Mouse (Mus musculus): Measurements from ENCODE around the gene Noc3l.

DNA sequence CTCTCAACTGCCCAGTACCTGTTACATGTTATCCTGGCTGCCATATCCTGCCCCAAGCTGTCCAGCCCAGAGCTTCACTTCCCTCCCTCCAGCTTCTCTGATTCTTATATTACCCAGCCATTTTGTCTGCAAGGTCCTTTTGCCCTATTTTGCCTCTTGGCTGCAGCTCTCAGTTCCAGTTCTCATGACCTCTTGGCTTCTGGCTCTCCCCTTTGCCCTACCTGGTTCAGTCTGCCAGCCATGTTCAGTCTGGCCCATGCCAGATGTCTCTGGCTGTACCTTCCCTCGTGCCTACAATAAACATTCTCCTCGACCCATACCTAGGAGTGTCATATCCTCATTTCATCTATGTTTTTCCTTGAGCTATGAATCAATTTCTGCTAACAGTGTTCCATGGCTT, 52.7 kb downstream of the Noc3l start:
- TF ChIP-seq CTCF (IDR thresholded peaks at IDR 0.05; ENCODE audit: extremely low read depth, insufficient read depth, insufficient read length, insufficient replicate concordance): no peak
- no peak for TF ChIP-seq POLR2A (IDR thresholded peaks at IDR 0.05; ENCODE audit: low read depth, low read length)

Measured in spleen, adult 2 months (tissue).